Mouse (Mus musculus) kidney, adult 8-10 months (tissue): Measurements from ENCODE around the gene Rasgef1b.

Source experiments
- DNase-seq, 2 experiments: peaks; one replicate each; pipeline ENCODE4 v3.0.0; 2022

The Rasgef1b gene

DNA sequence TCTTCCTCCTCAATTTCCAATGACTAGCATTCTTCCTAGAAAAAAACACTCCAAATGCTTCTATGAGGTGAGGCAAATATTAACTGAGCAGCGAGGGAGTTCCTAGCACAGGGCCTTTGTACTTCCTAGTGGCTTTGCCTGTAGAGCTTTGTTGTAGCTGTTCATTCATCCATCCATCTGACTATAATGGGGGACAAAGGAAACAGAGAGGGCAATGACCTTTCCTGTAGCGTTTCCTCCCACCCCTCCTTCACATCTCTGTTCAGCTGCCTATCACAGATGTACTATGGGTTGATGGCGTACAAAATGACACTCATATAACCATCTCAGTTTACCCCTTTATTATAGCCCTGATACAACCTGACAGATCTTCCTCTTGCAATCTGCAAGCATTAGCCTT lies 337.3 kb downstream of the Rasgef1b start:
- peak; percentile 24 to 30 for DNase-seq

DNA sequence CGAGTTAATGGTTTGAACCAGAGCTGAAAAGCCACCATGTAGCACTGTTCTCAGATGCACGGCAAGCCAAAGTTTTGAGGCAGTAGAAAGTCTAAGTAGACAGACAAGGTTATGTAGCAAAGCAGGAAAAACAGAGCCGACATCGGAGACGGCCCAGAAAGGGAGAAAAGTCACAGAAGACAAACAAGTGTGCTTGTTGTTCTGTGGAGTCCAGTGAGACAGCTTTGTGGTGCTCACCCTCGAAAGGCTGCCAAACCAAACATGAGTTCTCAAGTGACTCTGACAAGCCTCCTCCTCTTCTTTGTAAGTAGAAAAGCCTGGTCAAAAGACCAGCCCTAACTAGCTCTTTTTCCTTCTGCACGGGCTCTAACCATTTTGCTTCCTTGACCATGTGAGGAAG lies 338.1 kb downstream of the Rasgef1b start:
- no peak for DNase-seq

- no peak for DNase-seq
Observed at GRCm38 (mm10) chr5:99390314-99390713, 338.6 kb downstream of the Rasgef1b start.

- no peak for DNase-seq
Observed at GRCm38 (mm10) chr5:99388585-99389250, 340.1 kb downstream of the Rasgef1b start.

GRCm38 (mm10) chr5:99388131-99388530 lies 340.7 kb downstream of the Rasgef1b start:
- no peak for DNase-seq

GRCm38 (mm10) chr5:99387185-99387981 lies 341.5 kb downstream of the Rasgef1b start:
- DNase-seq, result peak; percentile 52 to 66

DNA sequence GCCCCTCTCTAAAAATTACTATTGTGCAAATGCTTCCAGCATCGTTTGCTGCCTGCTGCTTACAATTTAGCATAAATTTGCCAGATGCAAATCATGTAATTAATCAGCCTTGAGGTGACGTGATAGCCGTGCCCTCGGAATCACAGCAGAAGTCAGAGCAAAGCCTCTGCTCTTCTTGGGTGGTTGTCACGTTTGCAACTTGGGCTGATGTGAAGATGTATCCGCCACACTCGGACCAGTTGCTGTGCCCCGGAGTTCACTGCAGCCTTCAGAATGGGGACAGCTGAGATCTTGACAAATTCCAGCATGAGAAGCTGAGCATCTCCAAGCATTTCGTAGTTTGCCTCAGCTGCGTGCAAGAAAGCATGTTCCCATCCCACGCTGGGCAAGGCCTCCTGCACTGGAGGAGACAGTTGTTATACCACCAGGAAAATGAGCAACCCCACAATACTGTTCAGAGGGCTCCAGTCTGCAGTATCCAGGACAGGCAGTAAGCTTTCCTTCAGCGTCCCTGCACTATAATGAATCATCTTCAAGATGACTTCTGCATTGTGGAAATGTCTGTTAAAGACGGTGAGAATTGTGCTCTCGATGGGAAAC lies 342.5 kb downstream of the Rasgef1b start:
- no peak for DNase-seq

DNA sequence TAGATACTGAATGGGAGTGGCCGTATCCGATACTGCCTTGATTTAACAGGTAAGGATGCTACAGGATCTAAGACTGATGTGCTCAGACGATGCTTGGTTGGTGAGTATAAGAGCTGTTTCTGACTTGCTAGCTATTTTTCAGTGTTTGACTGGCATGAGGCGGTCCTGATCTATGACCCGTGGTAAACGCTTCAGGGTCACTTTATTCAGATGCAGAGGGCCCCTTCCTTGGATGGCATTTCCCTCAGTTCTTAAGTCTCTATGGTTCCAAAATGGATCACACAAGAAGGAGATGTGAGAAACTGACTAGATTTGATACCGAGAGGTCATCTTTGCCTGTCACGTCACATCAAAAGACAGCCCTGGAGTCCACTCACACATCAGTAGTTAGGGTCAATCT lies 343.1 kb downstream of the Rasgef1b start:
- DNase-seq, result no peak

GRCm38 (mm10) chr5:99385090-99385489 lies 343.8 kb downstream of the Rasgef1b start:
- no peak for DNase-seq

DNA sequence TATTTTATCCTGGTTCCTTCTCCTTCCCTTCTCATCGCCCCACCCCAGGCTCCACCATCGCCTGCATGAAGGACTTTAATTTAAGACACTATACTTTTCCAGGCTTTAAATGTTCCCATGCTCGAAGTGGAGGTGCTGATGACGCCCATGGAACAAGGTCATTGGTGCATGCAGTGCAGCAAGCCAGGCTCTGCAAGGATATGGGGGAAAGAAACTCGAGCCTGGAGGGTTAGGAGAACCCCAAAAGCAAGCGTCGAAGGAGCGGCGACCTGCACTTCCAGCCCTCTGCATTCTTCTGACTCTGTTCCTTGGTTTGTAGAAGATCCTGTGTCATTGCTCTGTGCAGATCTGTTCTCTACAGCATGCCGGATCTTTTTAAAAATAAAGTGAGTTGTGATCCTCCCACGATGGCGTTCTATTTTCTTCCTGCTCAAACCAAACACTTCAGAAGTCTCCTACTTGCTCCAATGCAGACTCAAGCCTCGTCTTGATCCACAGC lies 345.0 kb downstream of the Rasgef1b start:
- DNase-seq, result no peak

DNA sequence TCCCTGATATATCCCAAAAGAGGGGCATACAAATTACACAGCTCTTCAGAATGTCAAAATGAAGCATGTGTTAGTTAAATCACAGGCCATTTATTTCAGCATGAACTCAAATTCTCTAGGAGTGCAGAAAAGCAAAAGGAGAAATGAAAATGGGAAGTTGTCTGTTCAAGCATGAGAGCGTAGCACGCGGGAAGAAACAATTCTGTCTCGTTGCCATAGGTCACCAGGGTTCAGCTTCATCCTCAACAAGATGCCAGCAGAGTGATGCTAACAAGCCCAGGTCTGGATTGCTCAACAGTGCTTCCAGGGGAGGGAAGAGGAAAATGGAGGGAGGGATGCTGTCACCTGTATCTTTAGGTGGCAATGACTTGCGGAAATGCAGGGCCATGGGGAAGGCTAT lies 346.1 kb downstream of the Rasgef1b start:
- no peak for DNase-seq

GRCm38 (mm10) chr5:99381639-99382038 lies 347.2 kb downstream of the Rasgef1b start:
- no peak for DNase-seq

- no peak for DNase-seq
Observed at GRCm38 (mm10) chr5:99380882-99381281, 348.0 kb downstream of the Rasgef1b start.

GRCm38 (mm10) chr5:99380166-99380565 lies 348.7 kb downstream of the Rasgef1b start:
- no peak for DNase-seq

GRCm38 (mm10) chr5:99378437-99379226 lies 350.2 kb downstream of the Rasgef1b start:
- DNase-seq, result no peak

- no peak for DNase-seq
Observed at GRCm38 (mm10) chr5:99375725-99376124, 353.1 kb downstream of the Rasgef1b start.

- DNase-seq, result no peak
Observed at GRCm38 (mm10) chr5:99374460-99374859, 354.4 kb downstream of the Rasgef1b start.

GRCm38 (mm10) chr5:99373570-99374151 lies 355.2 kb downstream of the Rasgef1b start:
- no peak for DNase-seq

DNA sequence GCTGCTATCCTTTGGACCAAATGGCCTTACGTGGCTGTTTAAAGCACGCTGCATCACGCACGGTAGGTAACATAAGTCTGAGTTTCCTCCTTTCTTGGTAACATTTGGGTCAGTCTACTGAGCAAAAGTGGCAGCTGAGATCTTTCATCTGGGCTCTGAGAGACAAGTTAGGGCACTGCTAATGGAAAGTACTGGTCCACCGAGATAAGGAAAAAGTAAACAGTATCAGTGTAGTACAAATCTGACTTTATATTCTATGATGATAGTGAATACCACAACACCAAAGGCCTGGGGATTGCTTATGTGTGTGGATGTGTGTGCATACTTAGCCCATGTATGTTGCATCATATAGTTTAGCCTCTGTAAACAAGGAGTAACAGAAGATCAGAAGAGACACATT lies 358.2 kb downstream of the Rasgef1b start:
- no peak for DNase-seq

GRCm38 (mm10) chr5:99369256-99369655 lies 359.6 kb downstream of the Rasgef1b start:
- no peak for DNase-seq

GRCm38 (mm10) chr5:99368615-99369014 lies 360.2 kb downstream of the Rasgef1b start:
- no peak for DNase-seq

- DNase-seq, result no peak
Observed at GRCm38 (mm10) chr5:99360531-99360930, 368.3 kb downstream of the Rasgef1b start.

DNA sequence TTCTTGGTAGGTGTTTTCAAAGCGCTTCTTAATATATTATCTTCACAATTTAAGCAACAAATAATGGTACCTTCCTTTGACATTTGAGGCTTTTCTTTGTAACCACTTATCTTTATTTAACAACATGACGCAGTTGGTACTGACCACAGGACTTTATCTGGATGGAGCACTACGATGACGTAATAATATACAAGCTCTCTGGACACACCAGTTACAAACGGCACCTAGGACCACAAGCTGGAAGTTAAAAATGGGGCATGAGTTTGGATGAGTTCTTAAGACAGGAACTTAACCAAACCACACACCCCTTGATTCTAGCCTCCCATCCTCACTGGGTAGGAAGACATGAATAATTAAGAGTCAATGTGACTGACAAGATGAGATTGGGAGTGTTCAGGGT lies 369.6 kb downstream of the Rasgef1b start:
- no peak for DNase-seq
